Mouse (Mus musculus) neural tube, embryonic 10.5 days (tissue): Measurements from ENCODE around the gene B4galnt1.
A peak's percentile ranks its signal among the peaks of the same experiment; 100 is the strongest.

Experiments used
- DNase-seq: peaks from one replicate; pipeline ENCODE4 v3.0.0-alpha.2; 2017; ENCODE audit warnings: low spot score; ENCODE audit errors: extremely low spot score

The B4galnt1 gene

GRCm38 (mm10) chr10:127170002-127170401 is 5.0 kb downstream of the B4galnt1 start:
- peak; percentile 44 for DNase-seq

- DNase-seq: peak; percentile 82
Observed at GRCm38 (mm10) chr10:127170837-127171272, 5.8 kb downstream of the B4galnt1 start.

GRCm38 (mm10) chr10:127171631-127172200 is 6.7 kb downstream of the B4galnt1 start:
- DNase-seq: no peak

- no peak for DNase-seq
Observed at GRCm38 (mm10) chr10:127173148-127174065, 8.4 kb downstream of the B4galnt1 start.

GRCm38 (mm10) chr10:127174170-127174569 is 9.1 kb downstream of the B4galnt1 start:
- no peak for DNase-seq

GRCm38 (mm10) chr10:127176228-127176627 is 11.2 kb downstream of the B4galnt1 start:
- DNase-seq: no peak

GRCm38 (mm10) chr10:127176756-127177155 is 11.7 kb downstream of the B4galnt1 start:
- peak; percentile 17 for DNase-seq

GRCm38 (mm10) chr10:127177235-127177634 is 12.2 kb downstream of the B4galnt1 start:
- DNase-seq: no peak

- DNase-seq: peak; percentile 93
Observed at GRCm38 (mm10) chr10:127177719-127178118, 12.7 kb downstream of the B4galnt1 start.

- DNase-seq: peak; percentile 47
Observed at GRCm38 (mm10) chr10:127178286-127179027, 13.4 kb downstream of the B4galnt1 start.

GRCm38 (mm10) chr10:127179871-127180694 is 15.1 kb downstream of the B4galnt1 start, which contains the start of gene Slc26a10:
Gene Slc26a10, minus strand, starts transcription at chr10:127180645.
- DNase-seq: no peak

- DNase-seq: no peak
Observed at GRCm38 (mm10) chr10:127180695-127181047, 15.6 kb downstream of the B4galnt1 start.

- no peak for DNase-seq
Observed at GRCm38 (mm10) chr10:127181566-127181965, 16.5 kb downstream of the B4galnt1 start.

GRCm38 (mm10) chr10:127182624-127183023 is 17.6 kb downstream of the B4galnt1 start:
- DNase-seq: no peak

GRCm38 (mm10) chr10:127183759-127184158 is 18.7 kb downstream of the B4galnt1 start:
- no peak for DNase-seq

GRCm38 (mm10) chr10:127185101-127185500 is 20.1 kb downstream of the B4galnt1 start:
- no peak for DNase-seq

- DNase-seq: no peak
Observed at GRCm38 (mm10) chr10:127185506-127185905, 20.5 kb downstream of the B4galnt1 start.

GRCm38 (mm10) chr10:127186451-127186850 is 21.4 kb downstream of the B4galnt1 start:
- no peak for DNase-seq

GRCm38 (mm10) chr10:127187371-127188078 is 22.5 kb downstream of the B4galnt1 start:
- no peak for DNase-seq

- DNase-seq: no peak
Observed at GRCm38 (mm10) chr10:127188079-127188453, 23.0 kb downstream of the B4galnt1 start.
